Mouse (Mus musculus) inflammation-experienced regulatory T-cells, adult 6 months (primary cell): ENCODE measurements around the gene Abca7. TPM values are rescaled to one million over a fixed set of nuclear protein-coding genes. Genes with fewer than 3 reads are reported as not detected.

Source experiments
- ATAC-seq: one replicate; pipeline ENCODE4 v1.8.0; 2017
- polyA plus RNA-seq, 3 experiments: library from polyadenylated mRNA; unstranded; fragments of 100-300 nt; shearing (Covaris generic); gene quantifications; one replicate each; pipeline ENCODE4 v1.2.1; 2017

Abca7 gene
- polyA plus RNA-seq, 3 experiments from 2014 or later: 10.7 to 14.2 (median 13.3) TPM

DNA sequence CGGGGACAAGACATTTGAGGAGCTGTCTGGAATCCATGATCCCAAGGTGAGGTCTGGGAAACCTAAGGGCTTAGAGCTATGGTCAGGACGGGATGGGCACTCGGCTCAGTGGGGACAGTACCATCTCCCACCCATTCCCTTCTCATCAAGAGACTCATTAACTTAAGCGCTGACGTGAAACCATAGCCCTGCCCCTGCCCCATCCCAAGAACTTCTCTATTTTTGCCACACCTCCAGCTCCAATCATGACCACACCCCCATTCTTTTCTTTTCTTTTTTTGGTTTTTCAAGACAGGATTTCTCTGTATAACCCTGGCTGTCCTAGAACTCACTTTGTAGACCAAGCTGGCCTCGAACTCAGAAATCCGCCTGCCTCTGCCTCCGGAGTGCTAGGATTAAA lies 21.6 kb upstream of the Abca7 start:
- no peak for ATAC-seq

DNA sequence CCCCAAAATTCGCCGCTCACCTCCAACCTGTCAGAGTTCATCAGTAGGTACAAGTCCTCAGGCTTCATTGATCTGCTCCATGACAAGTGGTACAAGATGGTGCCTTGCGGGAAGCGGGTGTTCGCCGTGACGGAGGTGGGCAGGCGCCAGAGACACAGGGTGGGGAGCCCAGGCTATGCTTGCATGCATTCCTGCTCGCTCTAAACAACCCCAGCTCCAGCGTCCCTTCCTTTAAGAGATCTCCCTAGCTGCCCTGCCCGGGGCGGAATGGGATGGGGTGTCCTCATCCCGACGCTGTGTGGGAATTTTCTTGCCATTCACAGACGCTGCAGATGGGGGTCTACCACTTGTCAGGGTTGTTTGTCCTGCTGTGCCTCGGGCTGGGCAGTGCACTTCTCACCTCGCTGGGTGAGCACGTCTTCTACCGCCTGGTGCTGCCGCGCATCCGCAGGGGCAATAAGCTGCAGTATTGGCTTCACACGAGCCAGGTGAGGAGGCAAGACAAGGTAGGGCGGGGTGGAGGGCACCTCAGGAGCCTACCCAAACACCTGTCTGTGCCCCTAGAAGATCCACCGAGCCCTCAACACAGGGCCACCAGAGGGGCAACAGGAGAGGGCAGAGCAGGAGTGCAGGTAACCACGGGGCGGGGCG lies 20.1 kb upstream of the Abca7 start:
- ATAC-seq: no peak

DNA sequence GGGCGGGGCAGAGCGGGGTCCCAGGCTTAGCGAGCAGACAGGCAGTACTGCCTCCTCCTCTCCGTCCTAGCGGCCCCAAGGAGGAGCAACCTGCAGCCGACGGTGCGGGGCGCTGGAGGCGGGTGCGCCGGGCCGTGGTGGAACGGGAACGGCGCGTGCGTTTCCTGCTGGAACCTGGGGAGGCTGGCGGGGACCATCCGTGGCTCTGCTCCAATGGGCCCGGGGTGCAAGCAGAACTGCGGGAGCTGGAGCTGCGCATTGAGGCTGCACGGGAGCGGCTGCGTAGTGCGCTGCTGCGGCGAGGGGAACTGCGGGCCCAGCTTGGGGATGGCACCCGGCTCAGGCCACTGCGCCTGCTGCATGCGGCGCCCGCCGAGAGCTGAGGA lies 19.6 kb upstream of the Abca7 start:
- ATAC-seq: no peak

DNA sequence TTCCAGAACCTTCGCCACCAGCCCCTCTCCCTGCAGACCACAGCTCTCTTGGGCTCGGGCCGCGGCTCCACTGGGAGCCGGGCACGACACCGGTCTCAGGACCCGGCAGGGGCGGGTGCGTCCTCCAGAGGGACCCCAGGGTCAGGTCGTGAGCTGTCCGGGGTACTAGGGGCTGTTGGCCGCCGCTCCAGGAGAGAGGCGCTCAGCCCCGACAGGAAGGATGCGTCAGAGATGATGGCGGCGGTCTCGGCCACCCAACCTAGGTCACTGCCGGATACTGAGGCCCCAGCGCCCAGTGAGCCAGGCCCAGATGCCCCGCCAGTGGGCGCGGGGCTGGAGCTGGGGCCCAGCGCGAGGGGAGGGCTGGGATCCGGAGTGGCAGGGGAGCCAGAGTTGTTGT lies 19.0 kb upstream of the Abca7 start:
- ATAC-seq: no peak

DNA sequence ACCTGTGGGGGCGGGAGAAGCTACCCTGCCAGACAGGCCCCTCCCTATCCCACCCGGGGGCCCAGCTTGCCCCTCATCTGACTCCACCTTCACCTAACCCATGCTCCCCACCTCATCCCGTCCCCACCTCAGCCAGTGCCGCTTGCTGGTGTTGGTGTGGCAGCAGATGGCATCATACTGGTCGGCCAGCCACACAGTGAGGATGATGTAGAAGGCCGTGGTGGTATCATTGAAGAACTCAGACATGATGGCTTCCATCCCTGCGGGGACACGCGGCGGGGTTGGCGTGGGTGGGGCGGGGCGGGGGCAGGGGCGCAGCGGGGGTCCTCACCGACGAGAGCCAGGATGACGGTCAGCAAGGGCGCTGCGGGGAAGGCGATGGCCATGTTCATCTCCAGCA lies 18.2 kb upstream of the Abca7 start:
- ATAC-seq: no peak

DNA sequence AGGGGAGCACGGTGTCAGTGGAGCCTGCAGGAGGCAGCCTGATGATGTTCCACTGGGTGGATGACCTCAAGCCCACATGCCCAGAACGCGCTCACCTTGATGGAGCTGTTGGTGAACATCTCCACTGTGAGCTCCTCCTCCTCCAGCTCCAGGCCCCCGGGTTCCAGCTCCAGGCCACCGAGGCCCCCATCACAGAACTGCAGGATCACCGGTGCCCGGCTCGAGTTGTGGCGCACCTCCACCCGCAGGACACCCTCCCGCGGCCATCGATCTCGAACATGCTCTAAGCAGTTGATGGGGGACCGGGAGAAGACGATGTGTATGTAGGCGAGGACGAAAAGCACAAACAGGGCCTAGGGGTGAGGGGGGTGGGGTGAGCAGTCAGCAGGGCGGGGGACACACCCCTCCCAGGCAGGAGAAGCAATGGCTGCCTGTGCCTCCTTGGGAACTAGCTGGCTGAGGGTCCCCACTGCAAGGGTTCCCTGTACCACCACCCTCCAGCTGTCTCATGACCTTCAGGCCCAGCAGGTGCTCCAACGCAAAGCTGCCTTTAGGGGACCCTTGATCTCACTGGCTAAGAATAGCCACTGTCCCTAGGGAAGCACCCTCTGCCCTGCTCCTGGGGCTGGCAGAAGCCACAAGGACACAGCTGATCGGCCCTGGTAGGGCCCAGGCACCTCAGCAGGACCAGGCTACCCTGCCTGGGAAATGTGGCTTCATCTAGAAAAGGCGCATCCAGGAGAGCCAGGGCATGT lies 16.7 kb upstream of the Abca7 start:
- ATAC-seq: no peak

DNA sequence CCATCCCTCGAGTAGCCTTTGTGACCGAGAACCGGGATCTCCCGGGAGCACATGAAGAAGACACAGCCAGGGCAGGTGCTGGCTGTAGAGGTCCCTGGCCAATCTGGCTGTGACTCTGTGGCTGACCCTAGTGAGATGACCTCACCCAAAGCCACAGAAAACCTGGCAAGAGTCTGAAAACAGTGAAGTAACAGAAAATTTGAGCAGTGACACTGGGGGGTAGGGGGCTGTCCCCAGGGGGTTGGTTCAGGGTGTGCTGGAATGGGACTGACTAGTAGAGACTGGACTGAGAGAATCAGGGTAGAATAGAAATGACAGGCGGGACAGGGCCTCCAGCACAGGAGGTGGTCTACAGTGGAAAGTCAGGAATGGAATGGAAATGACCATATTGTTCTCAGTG lies 13.1 kb upstream of the Abca7 start:
- no peak for ATAC-seq

DNA sequence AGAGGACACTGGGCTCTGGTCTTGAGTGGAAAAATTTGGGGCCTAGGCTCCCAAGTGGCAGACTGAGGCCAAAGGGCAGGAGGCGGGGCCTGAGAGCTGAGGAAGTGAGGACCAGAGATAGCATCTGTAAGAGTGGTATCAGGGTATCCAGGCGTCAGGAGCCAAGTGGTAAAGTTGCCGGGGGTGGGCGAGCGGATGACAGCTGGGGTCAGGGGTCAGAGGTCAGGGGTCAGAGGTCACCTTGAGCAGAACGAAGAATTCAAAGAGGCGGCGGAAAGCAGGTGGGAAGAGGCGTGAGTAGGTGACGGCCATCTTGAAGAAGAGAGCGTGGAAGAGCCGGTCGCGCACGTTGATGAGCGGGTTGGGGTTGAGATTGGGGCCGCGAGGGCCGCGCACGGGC lies 12.6 kb upstream of the Abca7 start:
- ATAC-seq: no peak

DNA sequence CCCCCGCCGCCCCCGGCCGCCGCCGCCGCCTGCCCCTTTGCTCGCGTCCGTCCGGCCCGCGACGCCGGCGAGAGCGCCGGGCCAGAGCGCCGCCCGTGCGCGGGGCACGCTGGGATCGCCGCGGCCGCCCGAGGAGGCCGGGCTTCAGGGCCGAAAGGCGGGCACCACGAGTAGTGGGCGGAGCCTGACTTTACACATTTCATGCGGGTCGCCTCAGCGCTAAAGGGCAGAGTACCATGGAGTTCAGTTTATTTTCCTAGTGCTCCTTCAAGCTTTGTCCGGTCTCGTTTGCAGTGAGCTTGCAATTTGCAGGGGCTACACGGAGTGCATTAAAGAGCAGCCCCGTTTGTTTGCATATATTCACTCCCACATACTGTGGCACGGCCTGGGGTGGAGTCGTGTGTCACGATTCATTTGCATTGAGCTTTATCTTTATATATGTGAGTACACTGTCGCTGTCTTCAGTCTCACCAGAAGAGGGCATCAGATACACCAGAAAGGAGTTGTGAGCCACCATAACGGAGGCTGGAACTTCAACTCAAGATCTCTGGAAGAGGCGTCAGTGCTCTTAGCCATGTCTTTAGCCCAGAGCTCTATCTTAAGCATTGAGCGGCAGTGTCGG lies 12.0 kb upstream of the Abca7 start, which contains the start of gene Tmem259:
Gene Tmem259, minus strand, starts transcription at position 136 of the 622 bp plus-strand sequence.
- peak; percentile 67 for ATAC-seq

DNA sequence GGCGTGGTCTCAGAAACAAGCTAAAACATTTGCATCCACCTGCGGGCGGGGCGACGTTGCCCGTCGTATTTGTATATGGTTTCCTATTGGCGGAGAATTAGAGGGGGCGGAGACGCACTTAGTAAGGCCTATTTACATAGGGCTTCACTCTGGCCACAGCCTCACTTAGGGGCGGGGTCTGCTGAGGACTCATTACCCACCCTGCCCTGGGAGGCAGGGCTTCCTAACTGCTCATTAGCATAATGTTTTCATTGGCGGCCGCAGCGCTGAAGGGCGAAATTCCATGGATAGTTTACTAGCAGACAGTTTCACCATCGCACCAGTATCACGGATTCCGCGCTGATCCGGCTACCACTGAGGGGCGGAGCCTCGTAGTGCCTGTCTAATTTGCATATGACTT lies 11.4 kb upstream of the Abca7 start:
- ATAC-seq: peak; percentile 79

DNA sequence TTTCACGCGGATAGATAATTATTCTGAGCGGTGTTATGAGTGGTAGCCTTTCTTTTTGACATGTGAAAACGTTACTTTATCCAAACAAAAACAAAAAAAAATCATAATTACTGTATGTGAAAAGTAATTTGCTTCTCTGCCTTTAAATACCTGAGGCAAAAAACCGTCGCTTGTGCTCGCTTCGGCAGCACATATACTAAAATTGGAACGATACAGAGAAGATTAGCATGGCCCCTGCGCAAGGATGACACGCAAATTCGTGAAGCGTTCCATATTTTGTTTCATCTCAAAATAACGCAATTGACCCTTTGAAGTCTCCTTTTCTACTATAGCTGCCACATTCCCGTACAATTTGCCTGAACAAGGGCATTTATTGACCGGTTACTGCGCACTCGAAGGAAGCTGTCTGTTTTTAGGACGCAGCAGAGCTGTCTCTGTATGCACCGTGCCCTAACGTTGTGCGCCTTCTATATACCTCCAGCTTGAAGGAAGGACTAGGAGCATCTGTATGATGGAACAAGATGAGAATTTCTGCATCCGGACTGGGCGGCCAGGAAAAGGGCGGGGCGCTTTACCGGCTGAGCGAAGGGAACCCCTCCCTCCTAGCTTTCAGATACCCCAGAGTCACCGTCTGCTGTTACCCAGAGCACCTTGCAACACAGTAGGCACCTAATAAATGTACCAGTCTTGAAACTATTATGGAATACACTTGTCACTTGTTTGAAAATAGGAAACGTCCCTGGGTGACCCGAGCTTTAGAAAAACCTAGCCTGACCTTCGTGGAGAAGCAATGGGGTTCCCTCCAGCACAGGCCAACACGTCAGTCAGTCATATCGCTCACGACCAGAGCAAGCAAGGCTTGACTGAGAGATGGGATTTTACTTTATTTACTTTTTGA lies 10.7 kb upstream of the Abca7 start:
- ATAC-seq: peak; percentile 23

DNA sequence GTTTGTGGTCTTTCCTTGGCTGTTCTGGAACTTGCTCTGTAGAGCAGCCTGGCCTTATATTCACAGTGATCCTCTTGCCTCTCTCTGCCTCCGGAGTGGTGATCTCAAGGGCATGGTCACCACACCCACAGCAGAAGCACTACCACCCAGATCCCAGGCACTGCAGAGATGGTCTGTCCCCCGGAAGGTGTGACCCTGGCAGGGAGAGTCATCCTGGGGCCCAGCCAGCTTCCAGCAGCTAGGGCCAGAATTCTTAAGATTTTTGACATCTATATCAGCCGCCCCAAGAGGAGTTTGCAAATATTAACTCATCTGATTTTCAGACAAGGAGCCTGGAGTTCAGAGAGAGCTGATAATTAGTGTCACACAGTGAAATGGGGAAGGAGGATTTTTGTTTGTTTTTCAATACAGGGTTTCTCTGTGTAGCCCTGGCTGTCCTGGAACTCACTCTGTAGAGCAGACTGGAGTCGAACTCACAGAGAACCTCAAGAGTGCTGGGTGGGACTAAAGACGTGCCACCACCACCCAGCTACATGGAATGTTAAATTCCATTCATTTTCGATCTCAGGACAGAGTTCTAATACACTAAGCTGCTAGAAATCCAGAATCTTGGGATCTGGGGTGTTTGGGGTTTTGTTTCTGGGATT lies 9.9 kb upstream of the Abca7 start:
- no peak for ATAC-seq

DNA sequence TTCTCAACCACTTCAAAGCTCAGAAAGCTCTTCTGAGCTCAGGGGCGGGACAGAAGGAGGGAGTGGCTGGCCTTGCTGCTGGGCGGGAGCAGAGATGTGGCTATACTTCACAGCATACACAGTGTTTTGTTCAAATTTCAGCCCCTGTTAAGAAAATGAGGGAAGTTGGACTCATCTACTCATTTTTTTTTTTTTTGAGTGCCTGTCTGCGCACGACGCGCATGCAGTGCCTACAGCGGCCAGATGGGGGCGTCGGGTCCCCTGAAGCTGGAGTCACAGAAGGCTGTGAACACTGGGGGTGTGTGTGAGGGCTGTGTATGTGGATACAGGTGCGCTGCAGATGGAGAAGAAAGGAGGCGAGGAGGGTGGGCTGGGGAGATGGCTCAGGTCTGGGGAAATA lies 9.3 kb upstream of the Abca7 start:
- peak; percentile 5 for ATAC-seq

DNA sequence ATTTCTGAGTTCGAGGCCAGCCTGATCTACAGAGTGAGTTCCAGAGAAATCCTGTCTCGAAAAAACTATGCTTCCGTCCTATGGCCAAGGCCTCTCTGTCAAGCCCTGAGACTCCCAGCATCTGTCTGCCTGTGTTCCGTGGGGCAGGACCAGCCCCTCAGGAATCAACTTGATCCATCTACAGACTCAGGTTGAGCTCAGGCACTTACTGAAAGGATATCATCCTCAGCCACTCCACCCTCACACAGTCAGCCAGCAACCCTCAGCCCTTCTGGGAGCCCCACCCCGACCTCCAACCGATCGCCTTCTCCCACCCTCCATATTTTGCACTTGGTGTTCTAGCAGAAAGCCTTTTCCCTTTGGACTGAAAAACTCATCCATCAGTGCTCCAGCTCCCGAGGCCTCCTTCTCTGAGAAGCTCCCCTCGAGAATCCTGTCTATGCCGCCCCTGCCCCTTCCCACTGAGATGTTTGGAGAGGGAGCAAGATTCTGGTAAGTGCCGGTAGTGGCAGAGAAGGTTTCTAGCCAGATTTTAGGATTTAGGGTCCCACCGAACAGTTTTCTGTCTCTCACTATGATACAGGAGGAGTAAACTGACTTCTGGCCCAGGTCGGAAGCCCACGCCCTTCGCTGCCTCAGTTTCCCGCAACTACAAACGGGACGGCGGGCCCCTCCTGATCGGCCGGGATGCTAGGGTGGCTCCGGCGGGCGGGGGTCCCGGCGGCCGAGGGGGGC lies 8.4 kb upstream of the Abca7 start:
- ATAC-seq: no peak

DNA sequence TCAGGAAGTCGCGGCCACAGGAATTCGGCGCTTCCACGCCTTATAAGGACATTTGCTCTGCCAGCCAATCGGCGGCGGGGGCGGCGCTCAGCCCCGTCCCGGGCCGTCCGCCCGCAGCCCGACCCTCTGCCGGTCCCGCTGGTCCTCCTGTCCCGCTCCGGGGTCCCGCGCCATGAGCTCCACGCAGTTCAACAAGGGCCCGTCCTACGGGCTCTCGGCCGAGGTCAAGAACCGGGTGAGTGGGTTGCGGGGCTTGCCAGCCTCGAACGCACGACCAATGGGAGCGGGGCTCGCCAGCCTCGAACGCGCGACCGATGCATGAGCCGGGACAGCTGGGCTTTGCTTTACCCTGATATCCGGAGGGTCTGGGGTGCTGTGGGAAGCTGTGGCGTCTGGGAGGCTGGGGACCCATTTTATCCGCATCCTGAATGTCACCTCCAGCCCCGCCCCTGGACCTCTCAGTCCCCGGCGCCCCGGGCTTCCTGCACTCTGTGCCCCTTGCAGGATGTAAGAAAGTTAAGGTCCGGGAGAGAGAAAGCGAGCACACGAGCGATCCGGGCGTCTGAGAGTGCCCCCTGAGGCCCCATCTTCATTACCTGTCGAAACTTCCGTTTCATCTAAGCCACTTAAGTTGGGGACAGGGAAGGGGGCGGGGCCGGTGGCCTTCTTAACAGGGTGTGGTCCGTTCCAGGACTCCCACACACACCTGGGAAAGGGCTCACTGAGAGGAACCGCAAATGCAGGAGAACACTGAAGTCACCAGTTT lies 7.6 kb upstream of the Abca7 start, which contains the start of gene Cnn2:
Gene Cnn2, plus strand, starts transcription at position 79 of the 766 bp plus-strand sequence.
- ATAC-seq: no peak

DNA sequence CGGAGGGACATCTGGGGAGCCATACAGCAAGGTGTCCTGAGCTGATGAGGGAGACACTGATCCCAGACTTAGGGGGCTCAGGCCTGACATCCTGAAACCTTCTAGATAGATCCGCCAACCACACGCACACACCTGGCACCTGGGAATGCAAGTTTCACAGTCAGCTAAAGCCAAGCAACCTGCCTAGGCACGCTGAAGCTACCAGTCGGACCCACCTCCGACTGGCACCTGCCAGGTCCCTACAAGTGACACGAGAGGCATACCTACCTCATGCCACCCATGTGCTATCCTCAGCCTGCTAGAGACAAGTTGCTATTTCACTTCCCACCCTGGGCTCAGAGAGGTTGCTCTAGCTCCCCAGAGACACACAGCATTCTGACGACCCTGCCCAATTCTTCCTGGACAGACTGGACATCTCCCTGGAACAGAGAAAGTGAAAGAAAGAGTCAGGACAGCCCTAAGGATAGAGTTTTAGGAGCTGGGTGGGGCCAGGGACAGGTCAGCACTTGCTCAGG lies 7.0 kb upstream of the Abca7 start:
- ATAC-seq: no peak

DNA sequence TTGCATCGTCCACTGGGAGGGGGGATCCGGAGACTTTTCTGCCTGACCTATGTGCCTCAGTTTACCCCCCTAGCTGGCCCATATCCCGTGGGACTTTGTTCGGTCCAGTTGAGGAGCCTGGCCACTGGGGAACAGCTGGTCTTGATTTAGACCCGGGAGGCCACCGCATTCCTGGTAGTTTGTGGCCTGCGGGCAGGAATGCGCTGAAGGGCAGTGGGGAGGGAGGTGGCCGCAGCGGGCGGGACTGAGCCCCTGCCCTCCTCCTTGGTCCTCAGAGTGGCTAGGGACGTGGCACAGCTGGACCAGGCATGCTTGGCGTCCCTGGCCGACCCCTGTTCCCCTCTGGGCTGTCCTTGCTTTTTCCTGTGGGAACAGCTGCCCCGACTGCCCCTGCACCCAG lies 6.4 kb upstream of the Abca7 start:
- ATAC-seq: no peak

DNA sequence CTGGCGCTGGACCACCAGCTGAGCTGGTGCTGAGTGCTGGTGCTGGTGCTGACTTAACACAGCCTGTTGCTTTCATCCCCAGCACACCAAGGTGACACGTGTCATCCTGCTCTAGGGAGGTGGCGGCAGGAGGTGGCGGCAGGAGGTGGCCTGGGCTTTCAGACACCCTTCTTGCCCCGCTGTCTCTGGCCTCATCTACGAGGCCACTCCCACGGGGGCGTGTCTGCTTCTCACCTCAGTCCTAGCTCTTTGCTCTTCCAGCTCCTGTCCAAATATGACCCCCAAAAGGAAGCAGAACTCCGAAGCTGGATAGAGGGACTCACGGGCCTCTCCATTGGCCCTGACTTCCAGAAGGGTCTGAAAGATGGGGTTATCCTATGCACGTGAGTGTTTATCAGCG lies 5.2 kb upstream of the Abca7 start:
- ATAC-seq: no peak

DNA sequence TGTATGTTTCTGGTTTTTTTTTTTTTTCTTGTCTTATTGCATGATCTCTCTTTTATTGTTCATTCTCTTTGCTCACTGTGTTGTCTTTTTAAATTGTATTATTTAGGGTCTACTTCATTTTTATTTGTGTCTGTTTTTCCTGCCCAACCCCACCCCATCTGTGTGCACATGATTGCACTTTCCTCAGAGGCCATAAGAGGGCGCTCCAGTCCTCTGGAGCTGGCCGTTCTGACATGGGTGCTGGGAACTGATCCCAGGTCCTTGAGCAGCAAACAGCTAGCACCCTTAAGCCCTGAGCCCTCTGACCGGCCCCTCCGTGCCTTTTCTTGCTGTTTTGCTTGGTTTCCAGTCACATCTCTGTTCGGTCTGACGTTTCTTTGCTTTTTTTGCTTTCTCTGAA lies 4.7 kb upstream of the Abca7 start:
- no peak for ATAC-seq

DNA sequence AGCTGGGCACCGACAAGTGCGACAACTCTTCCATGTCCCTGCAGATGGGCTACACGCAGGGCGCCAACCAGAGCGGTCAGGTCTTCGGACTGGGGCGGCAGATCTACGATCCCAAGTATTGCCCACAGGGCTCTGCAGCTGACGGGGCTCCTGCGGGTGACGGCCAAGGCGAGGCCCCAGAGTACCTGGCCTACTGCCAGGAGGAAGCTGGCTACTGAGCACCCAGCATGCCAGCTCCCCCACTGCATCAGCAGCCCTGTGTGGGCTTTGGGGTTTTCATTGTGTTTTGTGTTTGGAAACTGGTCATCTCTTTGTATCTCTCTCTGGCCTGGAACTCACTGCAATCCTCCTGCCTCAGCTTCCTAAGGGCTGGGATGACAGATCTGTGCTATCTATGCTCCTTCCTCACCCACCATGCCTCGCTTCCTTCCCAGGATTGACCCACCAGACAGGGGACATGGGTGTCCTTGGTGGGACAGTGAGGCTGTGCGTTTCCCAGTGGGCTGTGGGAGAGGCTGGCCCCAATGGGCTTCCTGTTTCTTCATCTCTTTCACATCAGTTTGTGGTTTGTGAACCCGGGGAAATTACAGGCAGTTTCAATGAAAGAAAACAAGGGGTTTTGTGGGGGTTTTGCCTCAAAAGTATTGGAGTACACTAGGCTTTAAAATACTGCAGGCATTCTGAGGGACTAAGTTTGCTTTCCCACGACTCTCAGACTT lies 1.7 kb upstream of the Abca7 start:
- ATAC-seq: no peak
